Mouse (Mus musculus): ENCODE data around the gene Zfp553.

GRCm38 (mm10) chr7:127188305-127189276 is 44.3 kb upstream of the Zfp553 start:
- TF ChIP-seq POLR2A (IDR thresholded peaks at IDR 0.05; ENCODE audit: insufficient read length, low read depth), result no peak
- no peak for TF ChIP-seq E2F4 (IDR thresholded peaks at IDR 0.05; ENCODE audit: insufficient read depth)
- no peak for TF ChIP-seq POLR2AphosphoS2 (IDR thresholded peaks at IDR 0.05; ENCODE audit: insufficient read length, low read depth)
- TF ChIP-seq MYOD1 (IDR thresholded peaks at IDR 0.05; ENCODE audit: control insufficient read depth in 1 of 3, insufficient read length in 2 of 3, low read depth in 2 of 3), result no peak
- no peak for TF ChIP-seq USF1 (IDR thresholded peaks at IDR 0.05; ENCODE audit: low read depth)
- TF ChIP-seq MAX (IDR thresholded peaks at IDR 0.05; ENCODE audit: low read depth), result no peak
- TF ChIP-seq TCF12 (IDR thresholded peaks at IDR 0.05; ENCODE audit: insufficient read depth, poor library complexity, severe bottlenecking), result no peak
- TF ChIP-seq MYOG (IDR thresholded peaks at IDR 0.05; ENCODE audit: control insufficient read depth in 1 of 3, insufficient read depth in 1 of 3, insufficient read length in 2 of 3, low read depth in 2 of 3), result no peak

Data from myocyte (in vitro differentiated cells).